Mouse (Mus musculus) midbrain, embryonic 13.5 days (tissue): ENCODE data around the gene Mthfsd. TPM values are rescaled to one million over a fixed set of nuclear protein-coding genes. Genes with fewer than 3 reads are reported as not detected.
A peak's percentile ranks its signal among the peaks of the same experiment; 100 is the strongest.

Source experiments
- ATAC-seq: fragments of 200-750 bp; cut with Nextera tagmentation; 2 replicates; pipeline ENCODE4 v1.8.0; 2017; ENCODE audit warnings: mild to moderate bottlenecking, moderate TSS enrichment, moderate library complexity
- H3K27ac ChIP-seq: fragments of 300-500 bp; sonication (generic); 2 replicates; pipeline ENCODE4 v1.5.1; 2015; ENCODE audit warnings: inconsistent platforms, mild to moderate bottlenecking, moderate library complexity
- H3K27me3 ChIP-seq: fragments of 300-500 bp; sonication (generic); 2 replicates; pipeline ENCODE4 v1.6.1; 2015; ENCODE audit warnings: mild to moderate bottlenecking, inconsistent platforms
- H3K36me3 ChIP-seq: fragments of 300-500 bp; sonication (generic); 2 replicates; pipeline ENCODE4 v1.6.1; 2015; ENCODE audit warnings: mild to moderate bottlenecking, inconsistent platforms
- H3K4me1 ChIP-seq: fragments of 300-500 bp; sonication (generic); replicated peaks from 2 replicates; pipeline ENCODE4 v1.6.1; 2015; ENCODE audit warnings: inconsistent platforms
- H3K4me2 ChIP-seq: fragments of 300-500 bp; sonication (generic); replicated peaks from 2 replicates; pipeline ENCODE4 v1.6.1; 2015; ENCODE audit warnings: moderate library complexity, mild to moderate bottlenecking, inconsistent platforms
- H3K4me3 ChIP-seq: fragments of 300-500 bp; sonication (generic); replicated peaks from 2 replicates; pipeline ENCODE4 v1.5.1; 2015; ENCODE audit warnings: mild to moderate bottlenecking, inconsistent platforms
- H3K9ac ChIP-seq: fragments of 300-500 bp; sonication (generic); replicated peaks from 2 replicates; pipeline ENCODE4 v1.6.1; 2015; ENCODE audit warnings: mild to moderate bottlenecking, inconsistent platforms
- H3K9me3 ChIP-seq: fragments of 300-500 bp; sonication (generic); 2 replicates; pipeline ENCODE4 v1.6.1; 2016; ENCODE audit warnings: mild to moderate bottlenecking, inconsistent platforms
- WGBS: fragments of 180-500 bp; shearing (Covaris S2); methylation state at CpG from one replicate; pipeline ENCODE4 v1.1.7; 2015; 5-methylcytosine and 5-hydroxymethylcytosine counted together
- polyA plus RNA-seq: library from polyadenylated mRNA; unstranded; fragments of >200 nt; fragmentation: Nextera tagmentation; extraction: Ambion mirVana; gene quantifications from 2 replicates; pipeline ENCODE4 v1.2.1, GENCODE M21; 2015

Gene Mthfsd
- polyA plus RNA-seq, 1 experiment from 2014 or later: 60.7 TPM

GRCm38 (mm10) chr8:121119635-121120455 lies 11.7 kb upstream of the Mthfsd start:
- Histone ChIP-seq H3K36me3 (no peaks in the 10 kb centered on the region), H3K4me2 (no peak overlapping the region), H3K9ac (no peak overlapping the region), H3K27me3 (peaks cover 100% of the 10 kb centered on the region), H3K27ac (no peak overlapping the region), H3K4me1 (peaks cover 13% of the 10 kb centered on the region), H3K4me3 (no peak overlapping the region), H3K9me3 (peaks cover 3% of the 10 kb centered on the region; the same call in 1 of the 2 replicates)
- 1% methylated on average over 12 of the region's 12 CpGs for WGBS
- ATAC-seq: no peak

- no peak overlapping the region for H3K4me2 ChIP-seq
- H3K36me3 ChIP-seq: no peaks in the 10 kb centered on the region
- peaks cover 13% of the 10 kb centered on the region for H3K4me1 ChIP-seq
- H3K27me3 ChIP-seq: peaks cover 100% of the 10 kb centered on the region
- WGBS: 2% methylated on average over 18 of the region's 18 CpGs
- no peak for ATAC-seq
- H3K27ac ChIP-seq: no peak overlapping the region
- H3K9ac ChIP-seq: no peak overlapping the region
- H3K4me3 ChIP-seq: 0 out of 2 replicates have a peak overlapping the region, but pooled peaks have one; percentile 9
- H3K9me3 ChIP-seq: peaks cover 3% of the 10 kb centered on the region; the same call in 1 of the 2 replicates
Measured at GRCm38 (mm10) chr8:121118634-121119420, 10.6 kb upstream of the Mthfsd start.

GRCm38 (mm10) chr8:121117906-121118305 lies 9.7 kb upstream of the Mthfsd start:
- peaks cover 97% of the 10 kb centered on the region for H3K27me3 ChIP-seq
- H3K4me2 ChIP-seq: peak overlapping the region; percentile 58; the same call in 1 of the 2 replicates
- WGBS: 1% methylated on average over 28 of the region's 28 CpGs
- H3K4me3 ChIP-seq: peak overlapping the region; percentile 39
- H3K27ac ChIP-seq: no peak overlapping the region
- no peak for ATAC-seq
- H3K4me1 ChIP-seq: peaks cover 13% of the 10 kb centered on the region
- H3K9me3 ChIP-seq: peaks cover 3% of the 10 kb centered on the region; the same call in 1 of the 2 replicates
- no peak overlapping the region for H3K9ac ChIP-seq
- no peaks in the 10 kb centered on the region for H3K36me3 ChIP-seq

GRCm38 (mm10) chr8:121117186-121117651 lies 9.0 kb upstream of the Mthfsd start:
- Histone ChIP-seq H3K9ac (no peak overlapping the region; the same call in 1 of the 2 replicates), H3K36me3 (no peaks in the 10 kb centered on the region), H3K4me3 (peak overlapping the region; percentile 39), H3K27ac (no peak overlapping the region), H3K4me1 (peaks cover 13% of the 10 kb centered on the region), H3K4me2 (peak overlapping the region; percentile 58), H3K27me3 (peaks cover 97% of the 10 kb centered on the region), H3K9me3 (peaks cover 3% of the 10 kb centered on the region; the same call in 1 of the 2 replicates)
- under 1% methylated on average over 62 of the region's 62 CpGs for WGBS
- ATAC-seq: no peak

- H3K27me3 ChIP-seq: peaks cover 97% of the 10 kb centered on the region
- no peaks in the 10 kb centered on the region for H3K36me3 ChIP-seq
- H3K9ac ChIP-seq: 0 out of 2 replicates have a peak overlapping the region, but pooled peaks have one; percentile 32
- H3K4me1 ChIP-seq: peaks cover 13% of the 10 kb centered on the region
- H3K4me3 ChIP-seq: peak overlapping the region; percentile 39
- no peak overlapping the region for H3K27ac ChIP-seq
- WGBS: 1% methylated on average over 55 of the region's 55 CpGs
- 0 out of 2 replicates have a peak, but pooled peaks have one; percentile 28 for ATAC-seq
- H3K4me2 ChIP-seq: peak overlapping the region; percentile 58
- H3K9me3 ChIP-seq: peaks cover 3% of the 10 kb centered on the region; the same call in 1 of the 2 replicates
Measured at GRCm38 (mm10) chr8:121116591-121117185, 8.5 kb upstream of the Mthfsd start.

GRCm38 (mm10) chr8:121115948-121116347 lies 7.8 kb upstream of the Mthfsd start, which contains the start of gene Foxc2:
Gene Foxc2 (plus strand): TSS chr8:121116171.
- Histone ChIP-seq H3K27me3 (peaks cover 97% of the 10 kb centered on the region), H3K27ac (no peak within 1 kb of the TSS), H3K36me3 (no peaks in the 10 kb centered on the region), H3K4me3 (peak within 1 kb of the TSS; percentile 39), H3K4me1 (peaks cover 13% of the 10 kb centered on the region), H3K9me3 (peaks cover 3% of the 10 kb centered on the region; the same call in 1 of the 2 replicates), H3K9ac (0 out of 2 replicates have a peak within 1 kb of the TSS, but pooled peaks have one; percentile 32), H3K4me2 (peak within 1 kb of the TSS; percentile 58)
- WGBS: 0% methylated on average over 25 of the region's 25 CpGs
- ATAC-seq: no peak

GRCm38 (mm10) chr8:121115136-121115535 lies 6.9 kb upstream of the Mthfsd start:
- H3K4me3 ChIP-seq: no peak overlapping the region
- H3K27me3 ChIP-seq: peaks cover 95% of the 10 kb centered on the region
- under 1% methylated on average over 25 of the region's 25 CpGs for WGBS
- ATAC-seq: no peak
- H3K4me1 ChIP-seq: peaks cover 13% of the 10 kb centered on the region
- H3K4me2 ChIP-seq: no peak overlapping the region
- no peak overlapping the region for H3K9ac ChIP-seq
- peaks cover 3% of the 10 kb centered on the region; the same call in 1 of the 2 replicates for H3K9me3 ChIP-seq
- H3K27ac ChIP-seq: no peak overlapping the region
- H3K36me3 ChIP-seq: no peaks in the 10 kb centered on the region

GRCm38 (mm10) chr8:121113261-121113660 lies 5.1 kb upstream of the Mthfsd start:
- Histone ChIP-seq H3K4me3 (no peak overlapping the region), H3K9me3 (peaks cover 3% of the 10 kb centered on the region; the same call in 1 of the 2 replicates), H3K27ac (no peak overlapping the region), H3K4me2 (no peak overlapping the region), H3K9ac (no peak overlapping the region), H3K36me3 (no peaks in the 10 kb centered on the region), H3K4me1 (peaks cover 19% of the 10 kb centered on the region), H3K27me3 (peaks cover 80% of the 10 kb centered on the region)
- WGBS: under 1% methylated on average over 21 of the region's 21 CpGs
- ATAC-seq: peak; percentile 28

- Histone ChIP-seq H3K4me1 (peaks cover 23% of the 10 kb centered on the region), H3K9ac (no peak overlapping the region), H3K4me3 (no peak overlapping the region), H3K4me2 (no peak overlapping the region), H3K36me3 (no peaks in the 10 kb centered on the region), H3K27me3 (peaks cover 60% of the 10 kb centered on the region), H3K9me3 (no peaks in the 10 kb centered on the region), H3K27ac (no peak overlapping the region)
- WGBS: 52% methylated on average over 7 of the region's 7 CpGs
- ATAC-seq: no peak
Measured at GRCm38 (mm10) chr8:121111145-121111907, 3.1 kb upstream of the Mthfsd start.

GRCm38 (mm10) chr8:121108657-121109056 lies 465 bp upstream of the Mthfsd start:
- peak overlapping the region; percentile 86 for H3K4me2 ChIP-seq
- H3K27ac ChIP-seq: peak overlapping the region; percentile 35; the same call in 1 of the 2 replicates
- 11% methylated on average over 5 of the region's 5 CpGs for WGBS

More at GRCm38 (mm10) chr8:121108657-121109056, 465 bp upstream of the Mthfsd start:
- H3K9ac ChIP-seq: peak overlapping the region; percentile 91
- H3K27me3 ChIP-seq: peaks cover 34% of the 10 kb centered on the region
- H3K4me3 ChIP-seq: peak overlapping the region; percentile 71
- no peak for ATAC-seq
- peaks cover 16% of the 10 kb centered on the region for H3K36me3 ChIP-seq
- H3K4me1 ChIP-seq: peaks cover 24% of the 10 kb centered on the region
- H3K9me3 ChIP-seq: no peaks in the 10 kb centered on the region
